Mouse (Mus musculus): ENCODE results near the gene Phf3.

- TF ChIP-seq CTCF (IDR thresholded peaks at IDR 0.05; ENCODE audit: borderline replicate concordance, insufficient read depth, low read depth, low read length) (no peak), POLR2A (IDR thresholded peaks at IDR 0.05; ENCODE audit: borderline replicate concordance, insufficient read depth, low read length) (no peak)
Observed at GRCm38 (mm10) chr1:30793357-30793883, 80.3 kb downstream of the Phf3 start.

Data from cerebellum, adult 2 months (tissue).